Mouse (Mus musculus): Measurements from ENCODE around the gene Fkbp11. TPM values are rescaled to one million over a fixed set of nuclear protein-coding genes. Genes with fewer than 3 reads are reported as not detected.
A peak's percentile ranks its signal among the peaks of the same experiment; 100 is the strongest.

The Fkbp11 gene
- 5.6 and 10.9 TPM in 2 replicates for total RNA-seq (2017)

DNA sequence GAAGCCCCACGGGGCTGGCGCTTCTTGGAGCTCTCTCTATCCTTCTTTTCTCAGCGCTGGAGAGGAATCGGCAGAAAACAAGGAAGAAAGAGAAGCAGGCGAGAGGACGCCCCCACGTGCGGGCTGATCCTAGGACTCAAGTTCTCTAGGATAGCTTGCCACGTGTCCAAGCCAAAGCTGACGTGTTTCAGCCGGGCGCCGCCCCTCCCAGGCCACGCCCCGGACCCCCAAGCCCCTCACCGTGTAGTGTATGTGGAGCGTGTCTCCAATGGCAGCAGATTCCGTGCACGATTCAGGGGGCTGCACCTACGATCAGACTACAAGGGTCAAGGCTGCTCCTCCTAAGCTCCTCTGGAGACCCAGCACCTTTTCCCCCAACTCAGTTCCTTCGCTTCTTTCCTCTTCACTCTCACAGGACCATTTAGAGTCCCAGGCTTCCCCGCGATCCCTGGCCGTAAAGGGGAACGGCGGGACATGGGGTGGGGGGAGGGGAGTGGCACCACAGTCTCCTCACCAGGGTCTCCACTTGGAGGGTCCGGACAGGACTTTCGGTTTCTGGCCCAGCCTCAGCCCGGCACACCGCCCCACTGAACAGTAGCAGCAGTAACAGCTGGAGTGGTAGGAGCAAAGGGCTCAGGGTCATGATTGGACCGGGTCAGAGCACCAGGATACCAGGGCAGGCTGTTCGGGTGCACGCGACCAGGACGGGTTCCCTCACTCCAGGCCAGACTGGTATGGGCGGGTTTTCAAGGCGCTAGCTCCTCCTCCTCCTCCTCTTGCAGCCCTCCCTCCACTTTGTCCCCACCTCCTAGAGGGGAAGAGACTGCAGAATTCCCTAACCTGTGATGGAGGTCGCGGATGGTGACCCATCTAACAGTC, at the start of gene Fkbp11:
TSS of gene Fkbp11 (minus strand) at position 756 of the 879 bp plus-strand sequence.
- ATAC-seq (ENCODE audit: extremely low read depth, insufficient number of reproducible peaks, low FRiP score, poor library complexity, severe bottlenecking) = peak; percentile 5; the same call in 1 of the 2 replicates

DNA sequence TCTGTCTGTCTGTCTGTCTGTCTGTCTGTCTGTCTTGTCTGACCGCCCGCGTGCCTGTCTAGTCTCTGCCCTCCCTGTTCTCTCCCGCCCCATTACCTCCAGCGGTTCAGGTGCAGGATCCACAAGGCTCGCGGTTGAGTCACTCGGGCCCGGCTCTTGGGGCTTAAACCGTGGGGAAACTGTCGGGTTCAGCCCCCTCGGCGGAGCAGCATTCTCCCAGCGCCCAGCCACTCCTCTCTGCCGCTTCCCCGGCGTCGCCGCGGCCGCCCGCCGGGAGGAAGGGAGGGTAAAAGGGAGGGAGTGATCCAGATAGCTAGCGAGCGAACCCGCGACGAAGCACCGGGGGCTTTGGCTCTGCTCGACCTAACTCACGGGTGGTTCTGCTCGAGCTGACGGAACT, 49.8 kb upstream of the Fkbp11 start, which contains the start of gene Wnt10b:
TSS of gene Wnt10b (minus strand) at position 389 of the 400 bp plus-strand sequence.
- no peak for ATAC-seq (ENCODE audit: extremely low read depth, insufficient number of reproducible peaks, low FRiP score, poor library complexity, severe bottlenecking)

- ATAC-seq (ENCODE audit: extremely low read depth, insufficient number of reproducible peaks, low FRiP score, poor library complexity, severe bottlenecking) = no peak
These were observed 49.1 kb upstream of the Fkbp11 start for GRCm38 (mm10) chr15:98777005-98777616.

- ATAC-seq (ENCODE audit: extremely low read depth, insufficient number of reproducible peaks, low FRiP score, poor library complexity, severe bottlenecking) = no peak
These were observed 48.4 kb upstream of the Fkbp11 start for GRCm38 (mm10) chr15:98776280-98777004.

DNA sequence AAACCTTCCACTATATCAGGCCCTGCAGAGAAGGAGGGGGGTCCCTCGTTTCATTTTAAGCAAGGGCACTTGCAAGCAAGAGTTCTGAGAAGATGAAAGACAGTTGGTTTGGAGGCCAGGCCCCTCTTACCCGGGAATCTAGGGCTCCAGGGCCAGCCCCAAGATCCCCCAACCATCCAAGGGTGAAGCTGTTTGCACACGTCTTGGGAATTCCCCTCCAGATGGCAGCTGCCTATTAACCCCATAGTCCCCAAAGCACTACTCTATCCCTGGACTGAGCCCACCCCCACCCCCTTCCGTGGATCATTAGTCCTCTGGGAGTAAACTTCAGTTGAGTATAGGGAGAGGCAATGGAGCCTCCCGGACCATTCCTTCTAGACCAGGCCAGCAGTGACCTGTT, 47.5 kb upstream of the Fkbp11 start:
- no peak for ATAC-seq (ENCODE audit: extremely low read depth, insufficient number of reproducible peaks, low FRiP score, poor library complexity, severe bottlenecking)

GRCm38 (mm10) chr15:98774096-98774495, 46.1 kb upstream of the Fkbp11 start:
- ATAC-seq (ENCODE audit: extremely low read depth, insufficient number of reproducible peaks, low FRiP score, poor library complexity, severe bottlenecking) = no peak

- peak; percentile 40 for ATAC-seq (ENCODE audit: extremely low read depth, insufficient number of reproducible peaks, low FRiP score, poor library complexity, severe bottlenecking)
These were observed 44.7 kb upstream of the Fkbp11 start for GRCm38 (mm10) chr15:98772511-98773211.

- ATAC-seq (ENCODE audit: extremely low read depth, insufficient number of reproducible peaks, low FRiP score, poor library complexity, severe bottlenecking) = no peak
These were observed 43.9 kb upstream of the Fkbp11 start for GRCm38 (mm10) chr15:98771813-98772425.

DNA sequence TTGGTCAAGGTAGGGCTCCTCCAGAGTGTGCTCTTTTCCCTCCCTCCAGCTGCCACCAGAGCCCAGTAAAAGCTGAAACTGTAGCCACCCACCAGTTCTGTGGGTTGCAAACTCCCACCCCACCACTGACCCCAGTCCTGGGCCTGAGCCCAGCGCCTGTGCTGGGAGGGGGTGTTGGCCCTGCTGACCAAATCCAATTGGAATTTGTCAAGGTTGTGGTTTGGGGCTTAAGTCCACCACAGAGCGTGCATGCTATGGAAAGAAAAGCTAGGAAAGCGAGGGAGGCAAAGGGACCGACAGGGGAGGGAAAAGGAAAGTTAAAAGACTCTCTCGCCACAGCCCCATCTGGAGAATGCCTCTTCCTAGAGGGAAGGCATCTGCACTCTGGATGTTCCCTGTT, 40.3 kb upstream of the Fkbp11 start:
- ATAC-seq (ENCODE audit: extremely low read depth, insufficient number of reproducible peaks, low FRiP score, poor library complexity, severe bottlenecking) = no peak

DNA sequence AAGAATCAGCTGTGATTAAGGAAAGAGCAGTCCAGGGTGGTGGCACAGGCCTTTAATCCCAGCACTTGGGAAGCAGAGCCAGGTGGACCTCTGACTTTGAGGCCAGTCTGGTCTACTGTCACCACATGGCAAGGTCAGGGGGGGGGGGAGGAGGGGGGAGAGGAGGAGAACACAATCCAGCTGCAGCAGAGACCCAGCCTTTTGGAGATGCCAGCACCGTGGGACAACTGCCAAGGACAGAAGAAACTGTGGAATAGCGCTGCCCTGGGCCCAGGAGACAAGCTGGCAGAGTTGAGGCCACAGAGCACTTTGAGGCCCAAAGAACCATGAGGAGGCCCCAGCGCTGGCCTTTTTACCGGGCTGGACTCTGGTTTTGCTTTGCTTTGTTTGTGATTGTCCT, 37.9 kb upstream of the Fkbp11 start:
- no peak for ATAC-seq (ENCODE audit: extremely low read depth, insufficient number of reproducible peaks, low FRiP score, poor library complexity, severe bottlenecking)

DNA sequence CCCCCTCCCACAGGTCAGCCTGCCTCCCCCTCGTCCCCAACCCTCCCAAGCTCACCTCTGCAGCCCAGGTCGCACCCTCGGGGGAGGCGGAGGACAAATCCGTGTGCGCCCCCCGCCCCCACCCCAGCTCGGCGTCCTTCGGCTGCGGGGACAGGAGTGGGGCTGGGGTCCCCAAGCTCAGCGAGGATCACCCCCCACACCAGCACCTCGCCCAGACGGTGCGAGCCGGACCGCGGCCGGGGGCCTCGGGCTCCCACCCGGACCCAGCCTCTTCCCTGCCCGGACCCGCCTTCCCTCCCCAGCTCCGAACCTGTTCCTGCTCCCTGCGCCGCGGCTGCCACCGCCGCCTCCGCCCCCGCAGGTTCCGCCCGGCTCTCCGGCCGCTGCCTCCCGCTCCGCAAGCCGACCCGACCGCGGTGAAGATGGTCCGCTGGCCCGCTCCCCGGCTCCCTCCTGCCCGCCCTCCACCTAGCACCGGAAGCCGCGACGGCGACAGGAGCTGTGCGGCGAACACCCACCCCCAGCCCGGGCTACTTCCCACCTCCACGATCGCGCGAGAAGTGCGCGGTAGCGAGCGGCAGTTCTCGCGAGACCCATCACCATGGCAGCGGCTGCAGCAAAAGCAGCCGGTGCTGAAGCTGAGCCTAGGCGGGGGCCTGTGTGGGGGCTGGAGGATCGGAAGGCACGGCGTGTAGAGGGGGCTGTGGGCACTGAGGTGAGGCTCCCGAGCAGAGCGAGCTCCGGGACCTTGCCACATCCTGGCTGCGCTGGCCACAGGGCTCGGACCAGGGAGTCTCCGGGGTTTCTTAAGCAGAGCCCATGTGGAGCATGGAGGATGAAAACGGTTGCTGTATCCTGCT, 34.9 kb upstream of the Fkbp11 start, which contains the start of gene Arf3:
TSS of gene Arf3 (minus strand) at position 545 of the 860 bp plus-strand sequence.
- peak; percentile 93 for ATAC-seq (ENCODE audit: extremely low read depth, insufficient number of reproducible peaks, low FRiP score, poor library complexity, severe bottlenecking)

GRCm38 (mm10) chr15:98762201-98762621, 34.2 kb upstream of the Fkbp11 start:
- ATAC-seq (ENCODE audit: extremely low read depth, insufficient number of reproducible peaks, low FRiP score, poor library complexity, severe bottlenecking) = peak; percentile 8; the same call in 1 of the 2 replicates

- no peak for ATAC-seq (ENCODE audit: extremely low read depth, insufficient number of reproducible peaks, low FRiP score, poor library complexity, severe bottlenecking)
These were observed 26.1 kb upstream of the Fkbp11 start for GRCm38 (mm10) chr15:98754125-98754524.

DNA sequence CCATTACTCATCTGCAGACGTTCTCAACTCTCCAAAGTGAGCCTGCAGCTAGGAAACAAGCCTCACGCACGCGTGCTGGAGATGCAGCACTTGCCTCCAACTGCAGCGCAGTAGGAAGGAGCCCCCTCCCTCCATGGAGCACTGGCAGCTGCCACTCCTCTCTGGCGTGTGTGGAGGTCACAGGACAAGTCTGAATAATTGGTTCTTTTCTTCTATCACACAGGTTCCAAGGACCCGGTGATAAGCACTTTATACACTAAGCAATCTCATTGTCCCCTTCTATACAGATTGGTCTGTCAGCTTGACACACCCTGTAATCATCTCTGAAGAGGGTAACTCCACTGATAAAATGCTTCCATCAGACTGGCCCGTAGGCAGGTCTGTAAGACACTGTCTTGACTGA, 25.0 kb upstream of the Fkbp11 start:
- no peak for ATAC-seq (ENCODE audit: extremely low read depth, insufficient number of reproducible peaks, low FRiP score, poor library complexity, severe bottlenecking)

DNA sequence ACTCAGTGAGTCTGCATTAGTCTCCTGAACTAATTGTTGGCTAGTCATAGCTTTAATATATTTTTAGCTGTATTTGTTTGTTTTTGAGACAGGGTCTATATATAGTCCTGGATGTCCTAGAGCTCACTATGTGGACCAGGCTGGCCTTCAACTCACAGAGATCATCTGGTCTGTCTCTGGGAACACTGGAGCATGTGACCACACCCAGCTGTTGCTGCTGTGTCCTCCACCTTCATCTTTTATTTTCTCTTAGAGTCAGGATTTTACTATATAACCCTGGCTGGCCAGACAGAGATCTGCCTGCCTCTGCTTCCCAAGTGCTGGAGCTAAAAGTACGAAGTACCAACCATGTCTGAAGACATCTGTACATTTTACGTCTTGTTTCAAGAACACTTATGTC, 21.1 kb upstream of the Fkbp11 start:
- no peak for ATAC-seq (ENCODE audit: extremely low read depth, insufficient number of reproducible peaks, low FRiP score, poor library complexity, severe bottlenecking)

DNA sequence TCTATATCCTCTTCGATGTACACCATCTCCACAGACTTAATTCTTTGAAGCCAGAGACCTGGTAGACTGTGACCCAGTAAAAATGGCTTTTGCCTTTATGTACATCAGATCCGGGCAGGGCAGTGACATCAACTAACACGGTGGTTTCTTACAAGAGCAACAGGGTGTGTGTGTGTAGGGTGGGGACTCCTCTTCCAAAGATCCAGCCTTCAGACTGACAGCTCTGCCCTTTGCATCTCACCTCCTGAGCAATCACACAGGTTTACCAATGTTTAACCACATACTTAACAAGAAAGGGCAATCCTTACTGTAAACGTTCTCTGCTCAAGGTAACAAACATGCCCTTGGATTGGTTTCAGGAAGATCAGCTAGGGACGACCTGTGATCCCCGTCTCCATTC, 19.3 kb upstream of the Fkbp11 start:
- no peak for ATAC-seq (ENCODE audit: extremely low read depth, insufficient number of reproducible peaks, low FRiP score, poor library complexity, severe bottlenecking)

GRCm38 (mm10) chr15:98746344-98746965, 18.5 kb upstream of the Fkbp11 start:
- no peak for ATAC-seq (ENCODE audit: extremely low read depth, insufficient number of reproducible peaks, low FRiP score, poor library complexity, severe bottlenecking)

Measured in neutrophil, adult 5-6 weeks (primary cell).